Mouse (Mus musculus) subcutaneous adipose tissue, adult 2 months (tissue): Measurements from ENCODE around the gene Ralb. TPM values are rescaled to one million over a fixed set of nuclear protein-coding genes. Genes with fewer than 3 reads are reported as not detected.

Experiments
- polyA plus RNA-seq: library from polyadenylated mRNA; depleted of rRNA; stranded (reverse); fragments of >200 nt; gene quantifications from 2 replicates; pipeline ENCODE4 v1.2.3, GENCODE M21; 2012; ENCODE audit warnings: low replicate concordance; rRNA removed

Gene Ralb
- 54.0 and 57.9 TPM in 2 replicates for polyA plus RNA-seq

GRCm38 (mm10) chr1:119504260-119505062 lies at the start of gene Ralb:
Gene Ralb, minus strand, starts transcription at chr1:119504794.

DNA sequence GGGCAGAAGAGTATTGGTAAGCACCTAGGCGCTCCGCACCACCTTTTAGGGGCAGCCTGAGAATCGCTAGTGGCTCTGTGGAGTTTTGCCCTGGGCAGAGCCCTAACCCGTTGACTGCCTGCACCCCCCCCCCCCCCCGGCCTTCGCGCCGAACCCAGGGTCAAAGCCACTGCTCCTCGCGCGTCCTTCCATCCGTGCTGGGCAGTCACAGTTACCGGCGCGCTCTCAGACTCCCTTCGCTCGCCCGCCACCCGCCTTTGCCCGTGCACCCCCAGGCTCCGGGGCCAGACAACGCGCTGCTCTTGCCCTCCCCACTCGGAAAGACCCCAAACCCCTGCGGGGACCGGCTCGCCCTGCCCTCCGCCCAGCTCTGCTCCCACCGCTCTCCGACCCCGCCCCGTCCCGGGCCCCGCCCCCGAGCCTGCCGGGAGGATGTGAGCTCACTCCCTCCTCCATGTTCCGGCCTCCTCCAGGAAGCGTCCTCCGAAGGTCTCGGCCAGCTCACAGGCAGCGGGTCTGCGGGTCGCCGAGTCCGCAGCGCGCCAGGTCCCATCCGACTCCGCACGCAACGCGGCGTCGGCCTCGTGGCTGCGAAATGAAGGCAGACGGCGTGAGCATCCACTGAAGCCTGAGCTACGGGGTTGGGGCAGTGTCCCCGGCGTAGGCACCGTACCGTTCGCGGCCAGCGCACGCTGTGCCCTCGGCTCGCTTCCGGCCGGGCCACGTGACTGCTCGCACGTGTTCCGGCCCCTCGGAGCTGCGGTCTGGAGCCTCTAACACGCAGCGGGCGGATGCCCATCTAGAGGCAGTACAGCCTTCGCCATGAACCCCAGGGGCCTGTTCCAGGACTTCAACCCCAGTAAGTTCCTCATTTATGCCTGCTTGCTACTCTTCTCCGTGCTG lies 21.3 kb upstream of the Ralb start, which contains the start of gene Tmem185b:
TSS of gene Tmem185b (plus strand) at position 472 of the 903 bp plus-strand sequence.

DNA sequence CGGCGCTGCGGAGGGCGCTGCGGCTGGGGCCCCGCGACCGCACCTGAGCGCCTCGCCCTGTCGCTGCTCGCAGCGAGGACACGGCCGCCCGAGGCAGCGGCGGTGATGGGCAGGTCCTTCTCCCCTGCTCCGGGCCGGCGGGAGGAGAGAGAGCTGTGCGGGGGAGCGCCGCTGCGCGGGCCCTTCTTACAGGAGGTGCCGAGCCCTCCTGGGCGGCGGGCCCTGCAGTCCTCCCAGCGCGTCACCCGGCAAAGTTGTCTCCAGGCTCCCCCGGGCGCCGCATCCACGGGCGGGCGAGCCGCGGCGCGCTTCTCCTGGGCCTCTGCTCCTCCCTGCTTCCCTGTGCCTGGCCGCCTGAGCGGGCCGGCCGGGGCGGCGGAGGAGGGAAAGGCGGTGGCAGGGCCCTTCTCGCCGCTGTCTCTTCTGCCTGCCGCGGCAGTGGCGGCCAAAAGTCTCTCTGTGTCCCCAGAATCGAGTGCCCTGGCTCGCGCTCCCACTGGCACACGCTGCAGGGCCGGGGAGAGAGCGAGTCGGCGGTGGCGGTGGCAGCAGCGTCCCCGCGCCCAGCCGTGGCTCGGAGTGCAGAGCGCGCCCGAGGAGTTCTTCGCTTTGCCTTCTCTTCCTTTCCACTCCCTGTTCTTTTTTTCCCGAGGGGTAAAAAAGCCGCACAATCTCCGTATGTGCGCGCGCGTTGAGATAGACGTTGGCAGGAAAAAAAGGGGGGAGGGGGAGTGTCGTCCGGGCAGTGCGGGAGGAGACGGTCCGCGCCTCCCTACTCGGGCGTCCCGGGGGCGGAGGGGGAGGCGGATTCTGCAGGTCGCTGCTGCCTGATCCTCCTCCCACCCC lies 82.8 kb downstream of the Ralb start, which contains the start of gene Inhbb:
TSS of gene Inhbb (minus strand) at position 673 of the 846 bp plus-strand sequence.

Other genes starting within 250 kb of the Ralb start
- 33.9 and 39.0 TPM in 2 replicates for gene Inhbb, start 82.5 kb downstream of the Ralb start, polyA plus RNA-seq
- gene Tmem185b, start 21.4 kb upstream of the Ralb start, polyA plus RNA-seq = 19.4 and 27.2 TPM in 2 replicates
- gene Epb41l5, start 144.2 kb upstream of the Ralb start, polyA plus RNA-seq = 3.5 and 10.9 TPM in 2 replicates